Mouse (Mus musculus) thymus, postnatal 25 days (tissue): ENCODE data around the gene Naga.

Experiments used
- DNase-seq: peaks from one replicate; pipeline ENCODE4 v3.0.0; 2022

Gene Naga

DNA sequence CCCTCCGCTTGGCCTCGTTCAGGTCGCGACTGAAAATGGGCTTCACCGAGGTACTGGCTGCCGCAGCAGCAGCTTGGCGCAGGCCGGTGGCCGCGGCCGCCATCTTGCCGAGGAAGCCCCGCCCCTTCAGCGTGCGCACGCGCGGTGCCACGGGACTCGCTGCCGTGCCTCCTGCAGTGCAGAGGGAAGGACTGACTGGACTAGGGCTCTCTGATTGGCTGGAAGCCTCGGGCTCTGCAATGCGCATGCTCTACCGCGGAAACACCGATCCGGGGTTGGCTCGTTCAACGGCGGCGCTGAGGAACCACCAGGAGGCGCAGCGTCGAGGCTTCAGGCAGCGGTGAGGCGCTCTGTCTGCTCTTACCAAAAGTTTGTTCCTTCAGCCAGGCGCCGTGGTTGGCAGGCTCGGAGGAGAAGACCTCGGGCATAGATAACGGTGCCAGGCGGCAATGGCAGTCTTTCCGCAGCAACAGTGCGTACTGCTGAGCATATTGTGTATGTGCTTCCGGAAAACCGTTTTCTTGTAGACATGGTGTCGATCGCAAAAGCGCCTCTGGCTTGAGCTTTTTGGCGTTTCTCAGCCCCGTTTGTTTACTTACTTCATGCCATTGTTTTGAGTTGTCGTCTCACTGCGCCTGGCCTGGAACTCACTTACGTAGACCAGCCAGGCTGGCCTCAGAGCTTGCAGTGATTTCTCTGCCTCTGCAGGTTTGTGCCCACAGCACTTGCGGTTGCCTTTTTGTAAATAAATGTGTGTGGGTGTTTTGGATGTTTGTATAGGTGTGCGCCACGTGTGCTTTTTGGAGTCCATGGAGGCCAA, 15.6 kb upstream of the Naga start, which contains the start of gene Ndufa6:
Ndufa6 (minus strand) TSS at position 197 of the 820 bp plus-strand sequence.
- DNase-seq, result peak; percentile 96

DNA sequence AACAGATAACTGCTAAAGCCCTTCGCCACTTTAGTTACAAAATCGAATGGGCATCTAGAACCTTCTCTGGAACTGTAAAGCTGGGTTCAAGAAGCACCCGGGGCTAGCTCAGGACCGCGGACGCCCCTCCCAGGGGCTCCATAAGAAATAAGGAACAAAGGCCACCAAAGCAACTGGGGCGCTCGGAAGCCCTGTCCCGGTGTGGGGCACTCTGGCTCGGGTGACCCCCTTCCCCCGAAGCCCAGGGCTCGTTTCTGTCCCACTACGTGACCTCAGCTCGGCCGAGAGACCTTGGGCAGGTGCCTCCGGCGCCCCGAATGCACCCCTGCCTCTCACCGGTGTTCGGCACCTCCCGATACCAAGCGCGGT, 15.0 kb upstream of the Naga start:
- no peak for DNase-seq

DNA sequence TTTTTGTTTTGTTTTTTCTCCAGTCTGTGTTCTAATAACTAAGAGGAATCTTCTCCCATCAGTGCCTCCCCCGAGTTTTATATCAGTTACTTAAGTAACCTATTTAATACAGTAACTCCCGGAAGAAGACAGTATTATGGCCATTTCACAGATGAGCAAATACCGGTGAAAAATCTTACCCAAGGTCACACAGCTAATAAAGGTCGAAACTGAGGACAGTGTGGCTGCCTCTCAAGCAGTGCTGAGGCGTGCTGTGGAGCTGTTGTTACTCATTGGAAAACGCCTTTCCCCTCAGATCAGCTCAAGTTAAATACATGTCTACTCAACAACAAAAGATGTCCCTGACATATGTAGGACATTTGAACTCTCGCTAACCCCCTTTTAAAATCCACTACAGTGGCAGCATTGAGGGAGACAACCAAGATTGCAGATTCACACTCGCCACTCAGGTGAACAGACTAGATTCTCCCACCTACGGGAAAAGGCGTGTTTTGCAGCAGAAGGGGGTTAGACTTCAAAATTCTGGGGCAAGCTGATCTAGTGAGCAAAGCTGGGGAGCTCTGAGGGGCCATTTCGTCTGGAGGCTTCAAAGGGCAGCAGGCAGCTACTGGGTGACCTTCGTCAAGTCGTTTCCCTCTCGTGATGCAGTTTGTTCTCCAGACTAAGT, 14.5 kb upstream of the Naga start:
- DNase-seq, result peak; percentile 22

DNA sequence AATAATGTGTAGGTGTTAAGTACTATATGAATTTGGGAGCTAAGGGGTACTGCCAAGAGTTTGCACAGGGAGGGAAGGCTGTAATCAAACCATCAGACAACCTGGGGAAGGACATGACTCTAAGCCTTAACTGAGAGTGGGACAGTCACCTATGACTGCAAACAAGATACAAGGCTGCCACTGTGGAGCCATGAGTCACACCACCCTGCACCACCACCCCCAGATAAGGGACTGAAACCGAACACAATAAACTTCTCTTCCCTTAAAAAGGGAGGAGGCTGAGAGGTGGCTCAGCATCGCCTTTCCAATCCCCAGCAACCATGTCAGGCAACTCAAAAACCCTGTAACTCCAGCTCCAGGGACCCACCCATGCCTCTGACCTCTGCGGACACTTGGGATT, 12.8 kb upstream of the Naga start:
- no peak for DNase-seq

DNA sequence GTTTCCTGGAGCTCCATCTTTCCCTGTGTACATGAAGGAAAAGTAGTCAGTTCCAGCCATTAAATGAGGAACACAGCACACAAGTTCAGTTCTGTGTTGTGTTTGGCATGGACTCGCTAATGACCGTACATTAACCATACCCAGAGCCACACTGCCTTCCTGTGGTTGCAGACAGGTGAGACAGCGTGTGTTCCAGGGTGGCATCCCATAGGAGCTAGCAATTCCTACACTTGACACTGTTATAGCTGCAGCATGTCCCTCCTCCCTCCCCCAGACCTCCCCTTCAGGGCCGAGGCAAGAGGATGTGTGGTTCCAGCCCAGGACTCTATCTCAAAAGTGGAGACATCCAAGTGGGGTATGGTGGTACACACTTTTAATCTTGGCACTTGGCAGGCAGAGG, 11.6 kb upstream of the Naga start:
- no peak for DNase-seq

DNA sequence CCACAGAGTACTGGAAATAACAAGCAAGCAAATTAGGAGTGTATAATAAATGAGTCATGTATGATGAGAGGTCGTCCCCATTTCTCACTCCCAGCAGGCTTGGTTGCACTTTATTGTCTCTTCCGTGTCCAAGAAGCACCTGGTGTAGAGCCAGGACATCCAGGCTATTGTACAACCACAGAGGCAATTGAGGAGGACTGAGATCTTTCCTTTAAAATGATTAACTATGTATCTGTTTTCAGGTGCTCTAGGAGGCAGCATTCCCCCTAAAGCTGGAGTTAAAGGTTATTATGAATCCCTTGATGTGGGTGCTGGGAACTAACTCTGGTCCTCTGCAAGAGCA, 10.2 kb upstream of the Naga start:
- no peak for DNase-seq

DNA sequence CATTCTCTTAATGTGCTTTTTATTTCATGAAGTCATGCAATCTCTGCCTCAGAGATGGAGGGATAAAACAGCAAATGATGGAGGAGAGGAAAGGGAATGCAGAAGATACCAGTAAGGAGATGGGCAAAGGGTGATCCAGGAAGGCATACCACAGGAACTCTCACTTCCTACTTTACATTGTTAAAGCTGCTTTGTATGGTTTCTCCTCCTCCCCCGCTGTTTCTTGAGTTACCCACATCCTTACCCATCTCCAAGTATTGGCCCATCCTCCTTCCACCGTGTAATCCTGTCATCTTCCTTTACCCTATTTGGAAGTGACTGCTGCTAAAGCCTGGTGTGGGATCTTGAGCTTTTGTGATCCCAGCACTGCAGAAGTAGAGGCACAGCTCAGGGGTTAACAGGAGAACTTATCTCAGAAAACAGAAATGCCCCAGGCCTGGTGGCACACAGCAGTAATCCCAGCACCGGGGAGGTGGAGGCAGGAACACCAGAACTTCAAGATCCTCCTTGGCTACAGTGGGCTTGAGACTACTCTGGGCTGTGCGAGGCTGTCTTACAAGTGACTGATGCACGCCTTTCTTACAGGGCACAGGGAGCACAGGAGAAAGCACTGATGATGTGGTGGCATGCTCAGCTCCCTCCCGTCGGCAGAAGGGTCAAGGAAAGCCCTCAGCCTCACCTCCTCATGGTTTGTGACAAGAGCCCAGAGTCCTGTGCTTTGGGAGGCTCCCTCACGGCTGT, 9.7 kb upstream of the Naga start:
- no peak for DNase-seq

DNA sequence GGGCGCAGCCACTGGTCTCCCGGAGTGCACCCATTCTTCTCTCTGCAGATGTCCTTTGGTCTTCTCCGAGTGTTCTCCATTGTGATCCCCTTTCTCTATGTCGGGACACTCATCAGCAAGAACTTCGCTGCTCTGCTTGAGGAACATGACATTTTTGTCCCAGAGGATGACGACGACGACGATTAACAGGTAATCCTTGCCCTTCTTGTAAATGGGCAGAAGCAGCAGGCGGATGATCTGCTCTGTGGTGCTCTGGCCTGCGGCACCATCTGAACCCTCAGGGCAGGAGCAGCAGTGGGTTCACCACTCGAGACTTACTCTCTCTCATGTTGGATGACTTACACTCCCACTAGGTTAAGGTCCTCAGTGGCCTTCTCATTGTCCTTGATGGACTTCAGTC, 9.1 kb upstream of the Naga start:
- DNase-seq, result no peak

DNA sequence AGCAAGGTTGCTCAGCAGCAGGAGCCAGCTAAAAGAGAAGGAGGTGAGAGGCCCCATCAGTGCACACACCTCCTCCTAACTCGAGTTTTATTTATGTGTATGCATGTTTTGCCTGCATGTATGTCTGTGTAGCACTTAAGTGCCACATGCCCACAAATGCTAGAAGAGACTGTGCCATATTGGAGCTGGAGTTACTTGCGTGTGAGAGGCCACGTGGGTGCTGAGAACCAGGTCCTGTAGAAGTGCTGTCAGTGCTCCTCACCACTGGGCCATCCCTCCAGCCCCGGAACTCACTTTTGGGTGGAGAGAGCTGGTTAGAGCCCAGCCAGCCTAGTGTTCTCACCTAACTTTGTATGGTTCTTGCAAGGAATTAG, 8.6 kb upstream of the Naga start:
- DNase-seq, result no peak

DNA sequence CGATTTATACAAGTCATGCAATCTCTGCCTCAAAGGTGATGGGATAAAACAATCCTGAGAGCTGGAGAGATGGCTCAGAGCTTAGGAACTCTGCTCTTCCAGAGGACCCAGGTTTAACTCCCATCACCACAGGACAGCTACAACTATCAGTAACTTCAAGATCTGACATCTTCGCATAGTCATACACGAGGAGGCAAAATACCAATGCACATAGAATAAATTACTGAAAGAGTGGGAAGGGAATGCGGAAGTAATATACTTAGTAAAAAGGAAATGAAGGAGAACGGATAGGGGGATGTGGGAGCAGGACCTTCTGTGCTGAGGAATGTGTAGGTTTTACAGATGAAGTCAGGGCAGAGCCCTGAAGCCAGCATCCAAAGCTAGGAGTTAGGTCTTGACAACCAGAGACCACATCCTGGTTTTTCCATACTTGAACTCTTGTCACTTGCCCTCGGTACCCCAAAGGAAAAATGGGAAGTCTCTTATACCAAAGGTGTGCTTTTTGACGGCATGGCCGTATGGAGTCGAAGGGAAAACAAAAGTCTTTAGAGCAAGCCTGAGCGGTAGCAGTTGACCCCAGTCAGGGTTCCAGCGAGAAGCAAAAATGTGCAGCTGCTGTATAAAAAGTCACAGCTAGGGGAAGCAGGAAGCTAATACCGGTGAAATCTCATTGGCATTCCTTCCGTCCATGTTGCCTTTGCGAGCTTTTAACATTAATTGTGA, 8.0 kb upstream of the Naga start:
- DNase-seq, result no peak

DNA sequence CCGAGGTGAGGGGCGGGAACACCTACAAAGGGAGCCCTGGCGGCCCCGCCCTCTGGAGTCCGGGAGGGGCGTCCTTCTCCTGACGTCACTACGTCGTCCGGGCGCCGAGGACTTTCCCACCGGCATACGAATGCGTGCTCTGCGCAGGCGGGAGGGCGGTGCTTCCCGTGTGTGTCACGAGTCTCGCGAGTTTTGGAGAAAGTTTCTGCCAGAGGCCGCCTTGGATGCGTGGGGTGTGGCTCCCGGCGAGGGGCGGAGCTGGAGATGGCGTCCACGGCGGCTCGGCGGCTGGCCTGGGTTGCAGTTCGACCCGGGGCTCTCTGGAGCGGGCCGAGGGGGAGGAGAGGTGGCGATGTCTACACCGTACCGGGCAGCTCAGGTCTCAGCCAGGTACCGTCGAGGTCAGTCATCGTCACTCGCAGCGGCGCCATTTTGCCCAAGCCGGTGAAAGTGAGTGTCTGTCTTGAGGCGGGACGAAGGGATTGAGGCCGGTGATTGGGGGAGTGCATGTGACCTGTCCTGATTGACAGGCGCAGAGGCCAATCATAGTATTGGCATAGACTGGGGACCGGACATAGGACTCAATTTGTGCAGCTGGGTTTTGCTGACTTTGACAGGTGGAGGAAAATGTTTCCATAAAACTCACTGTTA, 7.2 kb upstream of the Naga start:
- DNase-seq, result peak; percentile 98

DNA sequence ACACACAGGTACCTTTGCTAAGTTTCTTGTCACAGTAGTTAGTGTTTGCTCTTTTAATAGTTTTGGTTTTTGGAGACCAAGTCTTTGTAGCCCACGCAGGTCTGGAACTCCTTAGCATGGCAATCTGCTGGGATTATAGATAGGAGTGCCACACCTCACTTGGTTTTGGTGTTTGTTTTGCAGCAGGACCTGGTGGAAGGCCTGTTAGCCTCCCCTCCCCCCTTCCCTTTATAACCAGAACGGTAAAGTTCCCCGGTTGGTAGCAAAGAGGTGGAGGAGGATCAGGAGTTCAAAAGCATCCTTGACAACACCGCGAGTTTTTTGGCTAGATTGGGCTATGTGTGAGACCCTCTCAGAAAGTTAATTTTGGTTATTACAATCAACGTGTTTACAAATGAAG, 6.2 kb upstream of the Naga start:
- DNase-seq, result no peak

DNA sequence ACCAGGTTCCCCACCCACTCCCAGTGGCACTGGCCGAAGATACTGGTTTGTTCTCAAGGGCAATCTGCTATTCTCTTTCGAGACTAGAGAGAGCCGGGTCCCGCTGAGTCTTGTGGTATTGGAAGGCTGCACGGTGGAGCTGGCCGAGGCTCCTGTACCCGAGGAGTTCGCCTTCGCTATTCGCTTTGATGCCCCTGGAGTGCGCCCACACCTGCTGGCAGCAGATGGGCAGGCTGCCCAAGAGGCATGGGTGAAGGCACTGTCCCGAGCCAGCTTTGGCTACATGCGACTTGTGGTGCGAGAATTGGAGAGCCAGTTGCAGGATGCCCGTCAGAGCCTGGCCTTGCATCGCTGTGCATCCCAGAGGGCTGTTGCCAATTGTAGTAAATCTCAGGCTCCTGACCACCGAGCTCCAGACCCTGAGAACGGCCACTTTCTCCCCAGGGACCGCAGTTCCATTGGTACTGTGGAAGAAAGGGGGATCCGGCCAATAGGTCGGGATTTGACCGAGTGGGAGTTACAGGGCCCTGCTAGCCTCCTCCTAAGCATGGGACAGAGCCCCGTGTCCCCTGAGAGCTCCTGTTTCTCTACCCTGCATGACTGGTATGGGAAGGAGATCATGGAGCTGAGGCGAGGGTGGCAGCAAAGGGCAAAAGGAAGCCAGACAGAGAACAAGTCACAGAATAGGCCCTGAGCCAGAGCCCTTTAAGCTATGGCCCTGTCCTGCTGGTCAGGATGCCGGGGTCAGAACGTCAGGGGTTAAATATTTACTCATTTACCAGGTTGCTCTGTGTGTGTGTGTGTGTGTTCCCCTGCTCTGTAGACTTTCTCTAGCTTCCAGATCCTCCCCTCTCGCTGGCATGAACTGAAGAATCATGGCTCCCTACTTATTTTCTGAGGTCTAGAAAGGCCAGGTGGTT, 4.9 kb upstream of the Naga start:
- DNase-seq, result no peak

DNA sequence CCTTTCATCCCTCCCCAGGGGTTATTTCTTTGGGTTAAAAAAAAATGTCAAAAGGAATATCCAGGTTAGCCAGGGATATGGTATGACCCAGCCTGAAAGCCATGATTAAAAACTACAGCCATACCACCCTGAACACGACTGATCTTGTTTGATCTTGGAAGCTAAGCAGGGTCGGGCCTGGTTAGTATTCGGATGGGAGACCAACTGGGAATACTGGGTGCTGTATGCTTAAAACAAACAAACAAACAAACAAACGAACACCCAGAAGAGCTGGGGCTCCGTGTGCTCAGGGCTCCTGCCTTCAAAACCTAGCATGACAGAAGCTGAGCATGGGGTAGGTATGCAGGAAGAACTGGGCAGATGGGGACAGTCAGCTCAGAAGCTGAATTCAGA, 3.8 kb upstream of the Naga start:
- no peak for DNase-seq

DNA sequence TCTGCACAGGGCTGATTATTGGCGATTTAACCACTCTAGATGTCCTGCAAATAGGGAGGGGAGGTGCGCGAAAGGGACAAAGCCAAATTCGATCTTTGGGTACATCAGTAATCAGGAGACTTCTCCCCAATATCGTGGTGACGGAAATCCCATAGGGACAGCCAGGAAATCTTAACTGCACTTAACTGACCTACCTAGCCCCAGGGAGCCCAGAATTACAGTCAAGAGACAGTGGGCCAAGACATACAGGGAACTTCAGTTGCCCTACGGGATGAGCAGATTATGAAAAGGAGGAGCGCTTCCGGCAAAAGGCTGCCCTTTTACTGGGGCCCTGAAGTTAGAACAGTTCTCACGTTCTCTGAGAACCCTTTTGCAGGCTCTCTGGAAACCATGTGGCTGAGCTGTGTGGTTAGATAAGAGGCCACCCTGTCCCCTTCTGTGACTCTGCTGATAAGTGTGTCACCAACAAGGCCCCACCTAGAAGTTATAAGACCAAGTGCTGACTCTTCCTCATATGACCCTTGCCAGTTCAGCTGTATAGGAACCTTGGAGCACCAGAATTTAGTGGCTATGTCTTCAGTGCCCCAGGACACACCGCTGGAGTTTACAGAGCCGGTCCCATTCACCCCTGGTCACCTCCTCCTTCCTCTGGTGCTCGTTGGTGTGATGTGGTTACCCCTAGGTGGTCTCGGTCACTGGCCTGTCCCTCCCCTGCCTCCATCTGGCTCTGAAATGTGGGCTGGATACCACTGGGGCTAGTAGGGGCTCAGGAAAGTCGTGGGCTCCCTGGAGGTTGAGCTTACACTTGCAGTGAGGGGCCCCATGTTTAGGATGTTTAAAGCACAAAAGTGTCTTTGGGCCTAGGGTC, 3.2 kb upstream of the Naga start:
- DNase-seq, result no peak

DNA sequence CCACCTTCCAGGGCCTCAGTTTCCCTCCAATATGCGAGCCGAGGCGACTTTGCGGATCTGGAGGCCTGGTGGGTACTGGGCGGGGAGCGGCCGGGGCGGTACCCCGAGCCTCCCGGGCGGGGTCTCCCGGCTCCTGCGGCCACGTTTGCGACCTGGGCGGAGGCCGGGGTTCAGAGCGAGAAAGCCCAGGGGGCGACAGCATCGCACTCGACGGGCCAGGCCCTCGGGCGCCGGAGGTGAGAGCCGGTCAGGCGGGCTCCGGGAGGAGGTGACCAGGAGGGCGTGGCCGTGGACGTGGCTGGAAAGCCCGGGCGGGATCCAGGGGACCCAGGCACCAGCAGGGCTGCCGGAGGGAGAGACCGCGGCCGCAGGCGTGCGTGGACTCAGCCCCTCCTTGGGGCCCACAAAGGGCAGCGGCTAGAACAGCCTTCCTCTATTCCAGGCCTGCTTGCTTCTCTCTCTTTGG, 2.3 kb upstream of the Naga start:
- DNase-seq, result peak; percentile 35

DNA sequence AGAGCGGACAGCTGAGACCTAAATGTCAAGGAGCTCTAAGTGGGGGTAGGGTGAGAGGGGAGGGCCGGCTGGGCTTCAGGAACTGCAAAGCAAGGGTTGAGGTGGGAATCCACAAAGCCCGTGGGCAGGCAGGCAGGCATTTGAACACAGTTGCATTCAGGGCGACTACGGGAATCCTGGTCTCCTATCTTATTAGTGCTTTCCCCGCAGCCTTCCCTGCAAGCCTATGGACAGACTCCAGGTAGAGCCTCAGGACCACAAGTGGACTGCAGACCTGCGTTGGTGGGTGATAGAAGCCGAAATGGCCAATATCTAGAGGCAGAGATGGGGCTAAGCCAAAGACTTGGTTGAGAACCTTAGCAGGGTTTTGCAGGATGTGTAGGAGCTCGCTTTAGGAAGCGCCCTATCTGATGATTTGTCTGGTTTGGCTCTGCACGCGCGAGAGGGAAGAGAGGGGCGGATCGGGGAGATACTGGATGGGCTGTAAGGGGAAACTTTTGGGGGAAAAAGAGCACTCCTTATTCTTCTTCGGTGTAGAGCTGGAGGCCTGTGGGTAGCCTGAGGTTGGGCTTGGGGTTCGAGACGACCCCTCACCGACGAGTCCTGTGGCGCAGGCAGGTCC, 1.8 kb upstream of the Naga start:
- no peak for DNase-seq

DNA sequence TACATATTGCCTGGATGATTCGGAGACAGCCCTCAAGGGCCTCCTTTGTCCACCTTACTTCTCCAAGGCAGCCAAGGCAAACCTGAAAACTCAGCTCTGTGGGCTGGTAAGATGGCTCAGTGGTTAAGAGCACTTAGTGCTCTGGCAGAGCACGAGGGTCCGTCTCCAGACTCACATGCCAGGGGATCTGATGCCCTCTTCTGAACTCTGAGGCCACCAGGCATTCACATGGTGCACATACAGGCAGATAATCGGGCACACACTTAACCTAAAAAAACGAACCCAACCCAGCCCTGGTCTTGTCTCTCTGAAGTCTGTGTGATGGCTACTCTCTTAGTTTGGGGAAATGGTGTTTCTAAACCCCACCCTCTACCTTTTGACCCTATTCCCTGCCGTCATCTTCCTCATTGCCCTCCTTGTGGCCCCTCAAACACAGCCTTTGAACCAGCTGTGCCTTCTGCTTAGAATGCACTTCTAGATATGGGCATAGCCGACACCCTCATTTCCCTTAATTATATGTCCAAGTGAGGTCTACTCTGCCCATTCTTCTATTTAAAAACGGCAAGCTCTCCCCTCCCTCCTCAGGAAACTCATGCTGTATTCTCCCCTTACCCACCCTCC, 1.0 kb upstream of the Naga start:
- no peak for DNase-seq

DNA sequence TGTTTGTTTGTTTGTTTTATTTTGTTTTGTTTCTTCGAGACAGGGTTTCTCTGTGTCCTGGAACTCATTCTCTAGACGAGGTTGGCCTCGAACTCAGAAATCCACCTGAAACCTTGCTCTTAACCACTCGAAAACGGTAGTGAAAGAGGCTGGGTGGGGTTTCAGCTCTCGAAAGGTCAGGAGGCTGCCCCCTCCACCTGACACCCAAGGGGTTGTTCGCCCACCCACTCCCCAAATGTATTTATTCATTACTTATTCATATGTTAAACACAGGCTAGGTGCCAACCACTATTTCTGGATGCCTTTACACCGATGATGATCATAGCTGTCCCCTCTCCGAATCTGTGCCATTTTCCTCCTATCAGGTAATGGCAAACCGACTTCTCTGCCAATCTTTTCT, 425 bp upstream of the Naga start:
- no peak for DNase-seq

DNA sequence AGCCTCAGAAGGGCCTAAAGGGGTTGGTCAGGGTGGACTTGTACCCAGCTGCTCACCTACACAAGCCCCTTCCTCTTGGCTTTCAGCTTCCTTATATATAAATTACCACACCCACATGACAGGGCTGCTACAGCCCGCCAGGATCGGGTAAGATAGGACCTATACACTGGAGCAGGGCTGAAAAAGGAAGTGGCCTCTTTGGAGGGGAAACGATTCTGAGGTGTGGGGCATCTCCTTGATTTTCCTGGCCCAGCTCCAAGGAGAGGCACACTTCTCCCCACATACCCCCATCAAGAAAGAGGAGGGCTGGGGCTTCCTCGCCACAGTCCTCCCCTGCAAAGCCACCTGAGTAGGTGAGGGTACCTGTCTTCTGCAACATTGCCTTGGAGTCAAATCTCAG, 850 bp downstream of the Naga start:
- DNase-seq, result no peak
